In genomic region chr5:34132731-34133130, GRCm38 (mm10) we compare ENCODE assay signal across 21 mouse cellular contexts. TPM values are rescaled to one million over a fixed set of nuclear protein-coding genes. Genes with fewer than 3 reads are reported as not detected.
A peak's percentile ranks its signal among the peaks of the same experiment; 100 is the strongest.
DNase-seq lines count a peak whose midpoint lies in the region; TF ChIP-seq lines count a peak whose summit lies in the region.
"Had no signal": no experiment of that assay in that cellular context is flagged by ENCODE, and none has a peak within 500 bp of the region (broad histone marks: within the 10 kb centered on the region; RNA-seq: fewer than 3 reads in every experiment).

No protein-coding gene starts in this region.

- peak overlapping the region; percentile 55 for H3K27ac ChIP-seq in layer of hippocampus, adult 2 months
- H3K27ac ChIP-seq: embryonic facial prominence, embryonic 15.5 days; forebrain, embryonic 10.5 days; forebrain, embryonic 15.5 days; heart, embryonic 13.5 days; hindbrain, embryonic 15.5 days had no signal

- H3K4me3 ChIP-seq in layer of hippocampus, adult 2 months = no peak overlapping the region
- H3K4me3 ChIP-seq: embryonic facial prominence, embryonic 15.5 days; erythroblast, embryonic 14.5 days; forebrain, embryonic 10.5 days; forebrain, embryonic 15.5 days; heart, embryonic 13.5 days; hindbrain, embryonic 15.5 days had no signal

- peak; percentile 17 to 44 for DNase-seq in layer of hippocampus, adult 2 months (ENCODE audit: low spot score in 2 of 2)
- DNase-seq in layer of hippocampus, postnatal 25 days (ENCODE audit: extremely low spot score in 1 of 2, low spot score in 1 of 2) = no peak
- DNase-seq in right cerebral cortex, adult 18-20 months = peak; percentile 10
- no peak for DNase-seq in right cerebral cortex, postnatal 4 days
- peak; percentile 34 for DNase-seq in layer of hippocampus, adult 9-11 months
- DNase-seq in telencephalon, adult 2 months (ENCODE audit: low read depth, low spot score) = peak; percentile 49
- no peak for DNase-seq in thymus, postnatal 14 days
- DNase-seq: adrenal gland, adult 2 months; adrenal gland, postnatal 25 days; cerebellum, adult 2 months; cerebellum, postnatal 10 days; embryo, embryonic 11 days; gastrocnemius, postnatal 36 days; heart, adult 11 months; heart, postnatal 36 days had no signal

- TF ChIP-seq CTCF in layer of hippocampus, adult 2 months (conservative IDR thresholded peaks at IDR 0.05) = peak; percentile 49

RNA-seq across cellular contexts. Expression of gene Poln, which starts 36.5 kb away (rescaled TPM):
- total RNA-seq in layer of hippocampus, adult 2 months (2021) = 1 to 10 TPM in 1 of 2 experiments, under 1 TPM in 1; 0.61 to 1.0 TPM
- 1 to 10 TPM in 1 of 2 experiments, under 1 TPM in 1; 0.63 to 1.0 TPM for total RNA-seq in layer of hippocampus, postnatal 25 days (2021)

RNA-seq across cellular contexts. Expression of gene Haus3, which starts 36.6 kb away (rescaled TPM):
- total RNA-seq in layer of hippocampus, adult 2 months (2021) = 1 to 10 TPM; 6.4 to 7.3 TPM
- total RNA-seq in layer of hippocampus, postnatal 25 days (2021) = 1 to 10 TPM; 5.6 to 5.7 TPM

RNA-seq across cellular contexts. Expression of gene Mxd4, which starts 54.8 kb away (rescaled TPM):
- 10 to 100 TPM; 84.9 to 94.7 TPM for total RNA-seq in layer of hippocampus, adult 2 months (2021)
- total RNA-seq in layer of hippocampus, postnatal 25 days (2021) = 10 to 100 TPM; 84.6 to 93.3 TPM

Comparison
In these comparisons a context has a peak if more than half of its experiments do, and no peak if none do; other contexts are left out.
1. DNase-seq: peak in layer of hippocampus, adult 2 months (2 of 2), right cerebral cortex, adult 18-20 months (single experiment), layer of hippocampus, adult 9-11 months (single experiment) and telencephalon, adult 2 months (single experiment); none in layer of hippocampus, postnatal 25 days (0 of 2), right cerebral cortex, postnatal 4 days (single experiment) and thymus, postnatal 14 days (single experiment).